Mouse (Mus musculus): ENCODE data around the gene Tob1. TPM values are rescaled to one million over a fixed set of nuclear protein-coding genes. Genes with fewer than 3 reads are reported as not detected.

Tob1 gene
- polyA plus RNA-seq, 2 experiments: 28.4 to 34.8 TPM

GRCm38 (mm10) chr11:94211651-94212488, 616 bp downstream of the Tob1 start:
- under 1% methylated on average over 22 of the region's 61 CpGs for whole genome bisulfite sequencing
- Histone ChIP-seq H3K27ac (replicated peaks; ENCODE audit: low read depth, low read length) (peak overlapping the region; percentile 97), H3K4me3 (replicated peaks; ENCODE audit: low read length) (peak overlapping the region; percentile 97), H3K4me1 (ENCODE audit: control insufficient read depth, insufficient read depth, low read length) (peaks cover 20% of the 10 kb centered on the region), H3K9ac (ENCODE audit: low read depth, low read length, severe bottlenecking) (peak overlapping the region; percentile 95), H3K27me3 (ENCODE audit: control insufficient read depth, insufficient read depth, low read length) (no peaks in the 10 kb centered on the region), H3K36me3 (ENCODE audit: control insufficient read depth, insufficient read depth, low read length) (peaks cover 16% of the 10 kb centered on the region), H3K4me2 (replicated peaks; ENCODE audit: low read depth, low read length, severe bottlenecking) (peak overlapping the region; percentile 60), H3K9me3 (ENCODE audit: control insufficient read depth, low read length) (no peaks in the 10 kb centered on the region)
- no peak for TF ChIP-seq POLR2A (IDR thresholded peaks at IDR 0.05; ENCODE audit: borderline replicate concordance, extremely low read depth, insufficient read depth, insufficient read length)
- DNase-seq (ENCODE audit: low spot score): peak; percentile 73
- ATAC-seq (ENCODE audit: low FRiP score, low read depth): peak; percentile 9

- Histone ChIP-seq H3K4me3 (replicated peaks; ENCODE audit: low read length) (peak overlapping the region; percentile 97), H3K36me3 (ENCODE audit: control insufficient read depth, insufficient read depth, low read length) (peaks cover 16% of the 10 kb centered on the region), H3K9me3 (ENCODE audit: control insufficient read depth, low read length) (no peaks in the 10 kb centered on the region), H3K27ac (replicated peaks; ENCODE audit: low read depth, low read length) (peak overlapping the region; percentile 97), H3K27me3 (ENCODE audit: control insufficient read depth, insufficient read depth, low read length) (no peaks in the 10 kb centered on the region), H3K4me1 (ENCODE audit: control insufficient read depth, insufficient read depth, low read length) (peaks cover 20% of the 10 kb centered on the region), H3K4me2 (replicated peaks; ENCODE audit: low read depth, low read length, severe bottlenecking) (peak overlapping the region; percentile 60), H3K9ac (ENCODE audit: low read depth, low read length, severe bottlenecking) (peak overlapping the region; percentile 95)
- no peak for TF ChIP-seq POLR2A (IDR thresholded peaks at IDR 0.05; ENCODE audit: borderline replicate concordance, extremely low read depth, insufficient read depth, insufficient read length)
- ATAC-seq (ENCODE audit: low FRiP score, low read depth): no peak
- no peak for DNase-seq (ENCODE audit: low spot score)
- WGBS: 2% methylated on average over 7 of the region's 7 CpGs
Measured at GRCm38 (mm10) chr11:94212489-94212836, 1.2 kb downstream of the Tob1 start.

GRCm38 (mm10) chr11:94212997-94213396, 1.7 kb downstream of the Tob1 start:
- H3K27me3 ChIP-seq (ENCODE audit: control insufficient read depth, insufficient read depth, low read length): no peaks in the 10 kb centered on the region
- no peaks in the 10 kb centered on the region for H3K9me3 ChIP-seq (ENCODE audit: control insufficient read depth, low read length)
- peak overlapping the region; percentile 60 for H3K4me2 ChIP-seq (replicated peaks; ENCODE audit: low read depth, low read length, severe bottlenecking)
- no peak for ATAC-seq (ENCODE audit: low FRiP score, low read depth)
- peak overlapping the region; percentile 95; the same call in 1 of the 2 replicates for H3K9ac ChIP-seq (ENCODE audit: low read depth, low read length, severe bottlenecking)
- 41% methylated on average over 4 of the region's 4 CpGs for WGBS
- H3K27ac ChIP-seq (replicated peaks; ENCODE audit: low read depth, low read length): no peak overlapping the region
- H3K4me3 ChIP-seq (replicated peaks; ENCODE audit: low read length): peak overlapping the region; percentile 97
- DNase-seq (ENCODE audit: low spot score): no peak
- peaks cover 16% of the 10 kb centered on the region for H3K36me3 ChIP-seq (ENCODE audit: control insufficient read depth, insufficient read depth, low read length)
- peaks cover 20% of the 10 kb centered on the region for H3K4me1 ChIP-seq (ENCODE audit: control insufficient read depth, insufficient read depth, low read length)
- TF ChIP-seq POLR2A (IDR thresholded peaks at IDR 0.05; ENCODE audit: borderline replicate concordance, extremely low read depth, insufficient read depth, insufficient read length): no peak

DNA sequence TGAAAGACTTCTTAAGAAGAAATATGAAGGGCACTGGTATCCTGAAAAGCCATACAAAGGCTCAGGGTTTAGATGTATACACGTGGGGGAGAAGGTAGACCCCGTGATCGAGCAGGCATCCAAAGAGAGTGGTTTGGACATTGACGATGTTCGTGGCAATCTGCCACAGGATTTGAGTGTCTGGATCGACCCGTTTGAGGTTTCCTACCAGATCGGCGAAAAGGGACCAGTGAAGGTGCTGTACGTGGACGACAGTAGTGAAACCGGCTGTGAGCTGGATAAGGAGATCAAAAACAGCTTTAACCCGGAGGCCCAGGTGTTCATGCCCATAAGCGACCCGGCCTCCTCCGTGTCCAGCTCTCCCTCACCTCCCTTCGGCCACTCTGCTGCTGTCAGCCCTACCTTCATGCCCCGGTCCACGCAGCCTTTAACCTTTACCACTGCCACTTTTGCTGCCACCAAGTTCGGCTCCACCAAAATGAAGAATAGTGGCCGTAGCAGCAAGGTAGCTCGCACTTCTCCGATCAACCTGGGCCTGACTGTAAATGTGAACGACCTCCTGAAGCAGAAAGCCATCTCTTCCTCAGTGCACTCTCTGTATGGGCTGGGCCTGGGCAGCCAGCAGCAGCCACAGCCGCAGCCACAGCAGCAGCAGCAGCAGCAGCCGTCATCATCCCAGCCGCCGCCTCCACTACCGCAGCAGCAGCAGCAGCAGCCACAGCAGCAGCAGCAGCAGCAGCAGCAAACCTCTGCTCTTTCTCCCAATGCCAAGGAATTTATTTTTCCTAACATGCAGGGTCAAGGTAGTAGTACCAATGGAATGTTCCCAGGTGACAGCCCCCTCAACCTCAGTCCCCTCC, 2.7 kb downstream of the Tob1 start:
- 82% methylated on average over 29 of the region's 29 CpGs for WGBS
- H3K9me3 ChIP-seq (ENCODE audit: control insufficient read depth, low read length): no peaks in the 10 kb centered on the region
- no peak overlapping the region for H3K27ac ChIP-seq (replicated peaks; ENCODE audit: low read depth, low read length)
- 0 out of 2 replicates have a peak overlapping the region, but pooled peaks have one; percentile 25 for H3K9ac ChIP-seq (ENCODE audit: low read depth, low read length, severe bottlenecking)
- no peak for ATAC-seq (ENCODE audit: low FRiP score, low read depth)
- peaks cover 16% of the 10 kb centered on the region for H3K36me3 ChIP-seq (ENCODE audit: control insufficient read depth, insufficient read depth, low read length)
- H3K4me3 ChIP-seq (replicated peaks; ENCODE audit: low read length): no peak overlapping the region
- peaks cover 20% of the 10 kb centered on the region for H3K4me1 ChIP-seq (ENCODE audit: control insufficient read depth, insufficient read depth, low read length)
- H3K27me3 ChIP-seq (ENCODE audit: control insufficient read depth, insufficient read depth, low read length): no peaks in the 10 kb centered on the region
- TF ChIP-seq POLR2A (IDR thresholded peaks at IDR 0.05; ENCODE audit: borderline replicate concordance, extremely low read depth, insufficient read depth, insufficient read length): no peak
- no peak for DNase-seq (ENCODE audit: low spot score)
- 0 out of 2 replicates have a peak overlapping the region, but pooled peaks have one; percentile 1 for H3K4me2 ChIP-seq (replicated peaks; ENCODE audit: low read depth, low read length, severe bottlenecking)

- 88% methylated on average over 3 of the region's 3 CpGs for WGBS
- DNase-seq (ENCODE audit: low spot score) (no peak), ATAC-seq (ENCODE audit: low FRiP score, low read depth) (no peak)
- Histone ChIP-seq H3K9ac (ENCODE audit: low read depth, low read length, severe bottlenecking) (no peak overlapping the region), H3K9me3 (ENCODE audit: control insufficient read depth, low read length) (no peaks in the 10 kb centered on the region), H3K4me3 (replicated peaks; ENCODE audit: low read length) (no peak overlapping the region), H3K4me1 (ENCODE audit: control insufficient read depth, insufficient read depth, low read length) (peaks cover 15% of the 10 kb centered on the region), H3K27me3 (ENCODE audit: control insufficient read depth, insufficient read depth, low read length) (no peaks in the 10 kb centered on the region), H3K36me3 (ENCODE audit: control insufficient read depth, insufficient read depth, low read length) (peaks cover 16% of the 10 kb centered on the region), H3K4me2 (replicated peaks; ENCODE audit: low read depth, low read length, severe bottlenecking) (no peak overlapping the region), H3K27ac (replicated peaks; ENCODE audit: low read depth, low read length) (no peak overlapping the region)
- TF ChIP-seq POLR2A (IDR thresholded peaks at IDR 0.05; ENCODE audit: borderline replicate concordance, extremely low read depth, insufficient read depth, insufficient read length): no peak
Measured at GRCm38 (mm10) chr11:94215581-94215980, 4.3 kb downstream of the Tob1 start.

All from limb, embryonic 14.5 days (tissue).